In the genomic region with DNA sequence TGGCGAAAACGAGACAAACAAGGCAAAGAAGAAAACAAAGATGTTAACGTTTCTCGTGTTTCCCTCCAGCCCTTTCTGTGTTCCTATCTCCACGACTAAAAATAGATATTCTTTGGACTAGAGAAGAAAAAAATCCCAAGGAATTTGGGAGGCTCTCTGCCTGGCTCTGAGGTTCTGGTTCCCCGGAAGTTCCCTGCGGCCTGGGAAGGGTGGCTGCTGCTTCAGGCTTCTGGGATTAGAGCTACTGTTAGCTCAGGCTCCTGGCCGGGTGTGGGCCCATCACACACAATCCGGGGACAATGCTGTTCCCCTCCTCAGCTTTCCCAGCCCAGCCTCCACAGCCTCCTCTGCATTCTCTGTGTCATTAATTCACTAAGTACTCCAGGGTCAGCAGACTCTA, we compare ENCODE assay signal across 15 mouse cellular contexts.
DNase-seq lines count a peak whose midpoint lies in the region; ATAC-seq and TF ChIP-seq lines count a peak whose summit lies in the region.
"Had no signal": no experiment of that assay in that cellular context is flagged by ENCODE, and none has a peak within 500 bp of the region (broad histone marks: within the 10 kb centered on the region; RNA-seq: fewer than 3 reads in every experiment).

No protein-coding gene starts in this region.

- H3K4me3 ChIP-seq in heart, postnatal 0 days (ENCODE audit: low read depth, low read length), result no peak overlapping the region
- H3K4me3 ChIP-seq in lung, embryonic 15.5 days, result no peak overlapping the region
- H3K4me3 ChIP-seq in embryonic facial prominence, embryonic 15.5 days (replicated peaks), result no peak overlapping the region
- no peak overlapping the region for H3K4me3 ChIP-seq in stomach, embryonic 15.5 days (replicated peaks)
- H3K4me3 ChIP-seq in neural tube, embryonic 15.5 days (replicated peaks), result no peak overlapping the region
- H3K4me3 ChIP-seq: limb, embryonic 13.5 days had no signal

- peak overlapping the region; percentile 46; the same call in 1 of the 2 replicates for H3K27ac ChIP-seq in heart, postnatal 0 days (ENCODE audit: low read depth)
- peak overlapping the region; percentile 66 for H3K27ac ChIP-seq in lung, embryonic 15.5 days
- 0 out of 2 replicates have a peak overlapping the region, but pooled peaks have one; percentile 36 for H3K27ac ChIP-seq in embryonic facial prominence, embryonic 15.5 days (replicated peaks)
- peak overlapping the region; percentile 55; the same call in 1 of the 2 replicates for H3K27ac ChIP-seq in stomach, embryonic 15.5 days
- no peak overlapping the region for H3K27ac ChIP-seq in neural tube, embryonic 15.5 days (replicated peaks)
- H3K27ac ChIP-seq: hindbrain, embryonic 14.5 days; limb, embryonic 13.5 days had no signal

- peaks cover 4% of the 10 kb centered on the region; the same call in 1 of the 2 replicates for H3K4me1 ChIP-seq in heart, postnatal 0 days (ENCODE audit: control insufficient read depth, insufficient read depth)
- peaks cover 24% of the 10 kb centered on the region for H3K4me1 ChIP-seq in lung, embryonic 15.5 days
- H3K4me1 ChIP-seq in embryonic facial prominence, embryonic 15.5 days, result peaks cover 13% of the 10 kb centered on the region
- H3K4me1 ChIP-seq in stomach, embryonic 15.5 days, result no peaks in the 10 kb centered on the region
- H3K4me1 ChIP-seq in neural tube, embryonic 15.5 days, result no peaks in the 10 kb centered on the region; the same call in 1 of the 2 replicates

- H3K9ac ChIP-seq in heart, postnatal 0 days (replicated peaks; ENCODE audit: low read depth, low read length), result no peak overlapping the region
- no peak overlapping the region for H3K9ac ChIP-seq in lung, embryonic 15.5 days
- no peak overlapping the region for H3K9ac ChIP-seq in embryonic facial prominence, embryonic 15.5 days
- no peak overlapping the region for H3K9ac ChIP-seq in stomach, embryonic 15.5 days
- H3K9ac ChIP-seq in neural tube, embryonic 15.5 days (replicated peaks), result no peak overlapping the region
- H3K9ac ChIP-seq: hindbrain, embryonic 14.5 days; limb, embryonic 13.5 days had no signal

- WGBS in heart, postnatal 0 days, result 21% methylated on average over 9 of the region's 9 CpGs
- WGBS in lung, embryonic 15.5 days, result 36% methylated on average over 9 of the region's 9 CpGs
- 44% methylated on average over 9 of the region's 9 CpGs for WGBS in embryonic facial prominence, embryonic 15.5 days
- 41% methylated on average over 9 of the region's 9 CpGs for WGBS in stomach, embryonic 15.5 days
- 75% methylated on average over 9 of the region's 9 CpGs for WGBS in neural tube, embryonic 15.5 days

- no peak for ATAC-seq in heart, postnatal 0 days (ENCODE audit: insufficient read depth, low read depth)
- ATAC-seq in lung, embryonic 15.5 days (ENCODE audit: borderline replicate concordance, extremely low read depth, low FRiP score, low TSS enrichment), result no peak
- ATAC-seq in embryonic facial prominence, embryonic 15.5 days (ENCODE audit: insufficient number of reproducible peaks, low FRiP score, low TSS enrichment, low read depth), result no peak
- no peak for ATAC-seq in stomach, embryonic 15.5 days (ENCODE audit: insufficient read depth, low FRiP score, low read depth)
- ATAC-seq in neural tube, embryonic 15.5 days (ENCODE audit: low FRiP score), result no peak

- H3K9me3 ChIP-seq in heart, postnatal 0 days (replicated peaks; ENCODE audit: control insufficient read depth, low read length), result 0 out of 2 replicates have a peak, but pooled peaks cover 3% of the 10 kb centered on the region
- no peaks in the 10 kb centered on the region for H3K9me3 ChIP-seq in lung, embryonic 15.5 days
- H3K9me3 ChIP-seq in embryonic facial prominence, embryonic 15.5 days (replicated peaks), result no peaks in the 10 kb centered on the region
- H3K9me3 ChIP-seq in stomach, embryonic 15.5 days, result no peaks in the 10 kb centered on the region
- no peaks in the 10 kb centered on the region for H3K9me3 ChIP-seq in neural tube, embryonic 15.5 days (replicated peaks)
- H3K9me3 ChIP-seq: limb, embryonic 13.5 days had no signal

- no peaks in the 10 kb centered on the region for H3K27me3 ChIP-seq in heart, postnatal 0 days (ENCODE audit: control insufficient read depth, insufficient read depth, low read length)
- H3K27me3 ChIP-seq in lung, embryonic 15.5 days, result no peaks in the 10 kb centered on the region
- no peaks in the 10 kb centered on the region for H3K27me3 ChIP-seq in embryonic facial prominence, embryonic 15.5 days
- no peaks in the 10 kb centered on the region for H3K27me3 ChIP-seq in stomach, embryonic 15.5 days (replicated peaks)
- no peaks in the 10 kb centered on the region for H3K27me3 ChIP-seq in neural tube, embryonic 15.5 days (replicated peaks)
- H3K27me3 ChIP-seq: limb, embryonic 13.5 days had no signal

- no peak for TF ChIP-seq CTCF in heart, postnatal 0 days (IDR thresholded peaks at IDR 0.05; ENCODE audit: low read depth)

- peak; percentile 56 for DNase-seq in heart, postnatal 0 days (ENCODE audit: low spot score)
- no peak for DNase-seq in heart, postnatal 4 days
- DNase-seq in lung, postnatal 14 days, result no peak
- DNase-seq: adrenal gland, postnatal 10 days; cerebellum, adult 9-10 months; embryo, embryonic 11 days; layer of hippocampus, postnatal 36 days; lung, postnatal 36 days had no signal

- H3K36me3 ChIP-seq in heart, postnatal 0 days (replicated peaks; ENCODE audit: control insufficient read depth, insufficient read depth, low read length), result no peaks in the 10 kb centered on the region
- H3K36me3 ChIP-seq in lung, embryonic 15.5 days, result no peaks in the 10 kb centered on the region
- no peaks in the 10 kb centered on the region for H3K36me3 ChIP-seq in embryonic facial prominence, embryonic 15.5 days
- H3K36me3 ChIP-seq in stomach, embryonic 15.5 days, result no peaks in the 10 kb centered on the region
- H3K36me3 ChIP-seq in neural tube, embryonic 15.5 days, result no peaks in the 10 kb centered on the region
- H3K36me3 ChIP-seq: limb, embryonic 13.5 days had no signal

- H3K4me2 ChIP-seq in heart, postnatal 0 days (ENCODE audit: low read depth, low read length), result no peak overlapping the region
- H3K4me2 ChIP-seq in lung, embryonic 15.5 days, result no peak overlapping the region
- no peak overlapping the region for H3K4me2 ChIP-seq in embryonic facial prominence, embryonic 15.5 days (replicated peaks)
- H3K4me2 ChIP-seq in stomach, embryonic 15.5 days, result no peak overlapping the region
- no peak overlapping the region for H3K4me2 ChIP-seq in neural tube, embryonic 15.5 days
- H3K4me2 ChIP-seq: hindbrain, embryonic 14.5 days; limb, embryonic 13.5 days; midbrain, embryonic 11.5 days had no signal

- no peak for TF ChIP-seq EP300 in heart, postnatal 0 days (IDR thresholded peaks at IDR 0.05; ENCODE audit: low read depth)
